Mouse (Mus musculus) testis, adult 2 months (tissue): ENCODE data around the gene Isca1.

Source experiments
- CTCF ChIP-seq: fragments of 200-500 bp; IDR thresholded peaks from 2 replicates; pipeline ENCODE4 v1.5.1; 2012; ENCODE audit warnings: low read depth, mild to moderate bottlenecking, inconsistent platforms, low read length, moderate library complexity; ENCODE audit not compliant: control insufficient read depth, insufficient read depth, insufficient replicate concordance
- POLR2A ChIP-seq: fragments of 200-500 bp; IDR thresholded peaks from 2 replicates; pipeline ENCODE4 v1.6.1; 2012; ENCODE audit warnings: low read depth, mild to moderate bottlenecking, inconsistent platforms, low read length, moderate library complexity; ENCODE audit not compliant: control insufficient read depth

DNA sequence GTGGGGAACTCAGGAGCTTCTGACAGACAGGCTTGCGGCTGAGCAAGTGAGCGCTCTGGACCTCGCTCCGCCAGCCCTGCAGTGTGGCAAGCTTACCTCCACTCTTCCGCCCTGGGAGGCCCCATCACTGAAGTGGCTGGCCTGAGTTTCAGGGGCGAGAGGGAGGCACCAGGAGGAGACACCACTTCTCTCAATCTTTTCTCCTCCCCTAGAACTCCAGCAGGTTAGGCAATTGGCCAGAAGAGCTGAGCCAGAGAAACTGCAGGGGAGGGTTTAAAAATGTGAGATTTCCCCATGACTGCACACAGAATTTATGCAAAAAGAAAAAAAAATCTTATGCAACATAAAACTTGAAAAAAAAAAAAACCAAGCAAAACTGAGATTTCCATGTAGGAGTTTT, 31.4 kb upstream of the Isca1 start:
- no peak for TF ChIP-seq CTCF
- no peak for TF ChIP-seq POLR2A
